Mouse (Mus musculus): ENCODE results near the gene Eef1akmt1.

Gene Eef1akmt1

DNA sequence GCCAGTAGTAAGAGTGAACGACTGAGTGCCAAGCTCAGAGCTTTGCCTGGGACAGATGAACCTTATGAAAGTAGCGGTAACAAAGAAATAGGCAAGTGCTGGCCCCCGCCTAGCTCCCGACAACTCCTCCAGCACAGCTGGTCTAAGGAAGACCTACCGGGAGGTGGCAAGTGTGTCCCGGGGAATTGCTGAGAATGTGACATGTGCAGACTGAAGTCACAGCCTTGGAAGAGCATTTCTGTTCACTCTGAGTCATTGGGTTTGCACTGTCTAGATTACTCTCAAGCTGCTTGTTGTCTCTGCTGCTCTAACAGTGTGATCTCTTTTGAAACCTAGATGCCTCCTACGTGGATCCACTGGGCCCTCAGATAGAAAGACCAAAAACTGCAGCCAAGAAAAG is 54.4 kb downstream of the Eef1akmt1 start:
- no peak for DNase-seq

DNA sequence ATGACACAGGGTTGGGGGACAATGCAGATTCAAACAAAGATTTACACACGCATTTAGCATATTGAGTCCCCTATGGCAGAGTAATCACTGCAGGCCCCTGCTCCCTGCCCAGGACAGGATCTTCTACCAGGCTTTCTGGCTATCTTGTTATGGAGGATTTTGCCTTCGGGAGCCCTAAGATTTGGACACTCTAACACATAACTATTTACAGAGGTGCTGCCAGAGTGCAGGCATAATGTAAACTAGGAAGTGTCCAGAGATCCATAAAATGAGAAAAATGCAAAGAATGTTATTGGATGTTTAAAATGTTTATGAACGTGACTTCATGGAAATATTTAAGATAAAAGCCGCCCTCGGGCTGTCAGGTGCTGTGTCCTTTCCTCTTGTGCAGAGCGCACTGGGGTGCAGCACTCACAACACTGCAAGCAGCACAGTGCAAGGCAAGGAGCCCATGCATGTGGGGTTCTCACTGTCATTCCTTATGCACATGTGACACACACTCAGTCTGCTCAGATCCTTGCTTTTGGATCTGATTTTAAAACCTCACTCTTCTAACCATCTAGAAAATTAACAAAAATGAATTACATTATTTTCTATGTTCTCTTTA is 56.2 kb downstream of the Eef1akmt1 start:
- no peak for DNase-seq

DNA sequence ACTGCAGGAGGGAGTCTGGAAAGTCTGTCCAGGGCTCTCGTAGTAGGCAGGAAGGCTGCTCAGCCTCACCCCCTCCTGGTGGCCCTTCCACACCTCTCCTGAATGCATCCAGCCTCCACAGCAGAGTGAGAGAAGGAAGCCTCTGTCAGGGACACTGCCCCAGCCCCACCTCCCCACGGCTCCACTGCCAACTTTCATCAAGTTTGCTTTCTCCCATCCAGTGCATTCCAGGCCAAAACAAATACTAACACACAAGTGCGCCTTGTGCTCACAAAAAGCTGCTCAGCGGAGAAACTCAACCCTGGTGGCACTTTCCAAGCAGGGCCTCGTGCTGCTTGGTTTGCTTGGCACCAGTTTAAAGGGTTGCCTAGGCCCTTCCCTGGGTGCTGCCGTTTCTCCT is 61.9 kb downstream of the Eef1akmt1 start:
- DNase-seq = no peak

DNA sequence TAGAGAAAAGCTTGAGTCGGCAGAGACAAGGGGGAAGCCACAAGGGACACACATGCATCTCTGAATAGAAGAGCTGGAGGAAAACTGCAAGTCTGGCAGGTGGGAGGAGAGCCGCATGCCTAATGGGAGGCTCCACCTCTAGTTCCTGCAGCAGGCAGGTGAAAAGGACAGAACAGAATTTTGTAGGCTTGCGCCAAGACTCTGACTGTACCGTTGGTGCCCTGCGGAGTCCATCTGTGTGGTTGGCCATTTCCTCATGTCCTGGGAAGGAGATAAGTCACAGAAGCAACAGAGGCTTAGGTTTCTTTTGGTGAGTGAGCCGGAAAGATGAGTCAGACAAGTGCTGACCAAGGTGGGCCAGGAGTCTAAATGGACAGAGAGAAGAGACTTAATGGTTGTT is 67.7 kb downstream of the Eef1akmt1 start:
- no peak for DNase-seq
